Mouse (Mus musculus): ENCODE measurements around the gene 1700030K09Rik. TPM values are rescaled to one million over a fixed set of nuclear protein-coding genes. Genes with fewer than 3 reads are reported as not detected.

1700030K09Rik gene
- polyA plus RNA-seq, 1 experiment, result 6.8 TPM

DNA sequence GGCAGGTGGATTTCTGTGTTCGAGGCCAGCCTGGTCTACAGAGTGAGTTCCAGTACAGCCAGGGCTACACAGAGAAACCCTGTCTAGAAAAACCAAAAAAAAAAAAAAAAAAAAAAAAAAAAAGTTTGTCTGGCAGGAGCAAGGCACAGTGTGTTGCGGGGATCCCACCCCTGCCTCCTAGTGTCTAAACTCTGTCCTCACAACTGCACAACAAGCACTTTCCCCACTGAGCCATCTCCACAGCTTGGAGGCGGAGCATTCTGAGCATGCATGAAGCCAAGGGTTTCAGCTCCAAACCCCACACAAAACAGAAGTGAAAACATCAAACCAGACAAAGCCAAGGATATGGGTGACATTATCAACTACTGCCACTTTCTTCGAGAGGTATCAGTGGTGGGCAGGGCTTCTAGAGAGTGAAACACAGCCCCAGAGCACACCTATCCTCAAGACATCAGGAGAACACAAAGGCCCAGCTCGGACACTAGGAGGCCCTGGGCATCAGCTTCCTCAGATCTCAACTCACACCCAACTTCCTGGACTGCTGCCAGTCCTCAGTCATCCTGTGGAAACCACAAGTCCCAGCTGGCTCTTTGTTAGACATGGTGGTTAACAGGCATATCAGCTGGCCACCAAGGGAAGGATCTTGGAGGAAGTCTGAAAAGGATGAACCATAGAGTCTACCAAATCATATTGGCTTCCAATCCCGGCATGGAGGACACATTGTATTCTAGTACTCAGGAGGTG lies 41.9 kb downstream of the 1700030K09Rik start:
- H3K27ac ChIP-seq (ENCODE audit: insufficient read depth, low read depth, low read length), result no peak overlapping the region
- TF ChIP-seq POLR2A (IDR thresholded peaks at IDR 0.05; ENCODE audit: low read depth, low read length), result no peak
- TF ChIP-seq CTCF (conservative IDR thresholded peaks at IDR 0.05; ENCODE audit: insufficient read depth, insufficient read length, low read depth, low read length), result 0 out of 2 replicates have a peak, but pooled peaks have one; percentile 19
- 72% methylated on average over 6 of the region's 6 CpGs for WGBS
- H3K4me1 ChIP-seq (ENCODE audit: control insufficient read depth, insufficient read depth, low read length), result no peaks in the 10 kb centered on the region
- DNase-seq, result peak; percentile 52
- no peaks in the 10 kb centered on the region for H3K27me3 ChIP-seq (replicated peaks; ENCODE audit: control insufficient read depth, insufficient read depth, low read length)
- H3K4me3 ChIP-seq (ENCODE audit: insufficient read depth, low read depth, low read length), result no peak overlapping the region
- H3K36me3 ChIP-seq (ENCODE audit: control insufficient read depth, insufficient read depth, low read length), result no peaks in the 10 kb centered on the region

DNA sequence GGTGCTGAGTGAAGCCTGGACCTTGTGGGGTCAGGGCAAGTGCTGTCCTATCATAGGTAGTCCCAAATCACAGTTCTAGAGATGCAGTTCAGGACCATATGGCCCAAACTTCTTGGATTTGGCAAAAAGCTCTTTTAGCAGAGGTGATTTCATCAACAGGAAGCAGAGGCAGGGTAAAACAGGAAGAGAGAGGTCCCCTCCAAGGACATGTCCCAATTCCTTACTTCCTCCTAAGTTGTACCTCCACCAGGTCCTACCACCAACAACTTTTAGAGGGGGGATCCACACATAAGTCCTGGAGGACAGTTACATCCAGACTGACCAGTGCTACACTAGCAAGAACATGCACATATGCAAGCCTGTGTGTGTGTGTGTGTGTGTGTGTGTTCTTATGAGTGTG lies 43.3 kb downstream of the 1700030K09Rik start:
- no peaks in the 10 kb centered on the region for H3K36me3 ChIP-seq (ENCODE audit: control insufficient read depth, insufficient read depth, low read length)

DNA sequence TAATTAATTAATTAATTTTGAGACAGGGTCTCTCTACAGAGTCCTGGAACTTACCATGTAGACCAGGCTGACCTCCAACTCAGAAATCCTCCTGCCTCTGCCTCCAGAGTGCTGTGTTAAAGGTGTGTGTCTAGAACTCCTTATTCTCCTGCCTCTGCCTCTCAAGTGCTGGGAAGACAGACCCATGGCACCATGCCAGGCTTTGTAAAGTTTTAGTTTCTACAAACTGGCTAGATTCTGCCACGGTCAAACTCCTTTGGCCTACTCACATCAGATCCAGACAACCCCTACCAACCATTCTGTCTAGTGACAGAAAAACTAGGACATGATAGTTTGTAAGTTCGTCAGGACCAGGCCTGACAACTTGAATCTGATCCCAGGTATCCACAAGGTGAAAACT lies 47.3 kb downstream of the 1700030K09Rik start:
- no peaks in the 10 kb centered on the region for H3K36me3 ChIP-seq (ENCODE audit: control insufficient read depth, insufficient read depth, low read length)
- no peak overlapping the region for H3K4me3 ChIP-seq (ENCODE audit: insufficient read depth, low read depth, low read length)
- WGBS, result 54% methylated on average over 2 of the region's 2 CpGs
- no peak for DNase-seq
- no peak overlapping the region for H3K27ac ChIP-seq (ENCODE audit: insufficient read depth, low read depth, low read length)
- H3K4me1 ChIP-seq (ENCODE audit: control insufficient read depth, insufficient read depth, low read length), result peaks cover 11% of the 10 kb centered on the region
- H3K27me3 ChIP-seq (replicated peaks; ENCODE audit: control insufficient read depth, insufficient read depth, low read length), result no peaks in the 10 kb centered on the region
- TF ChIP-seq POLR2A (IDR thresholded peaks at IDR 0.05; ENCODE audit: low read depth, low read length), result no peak
- TF ChIP-seq CTCF (conservative IDR thresholded peaks at IDR 0.05; ENCODE audit: insufficient read depth, insufficient read length, low read depth, low read length), result no peak

More for the DNA sequence above, 43.3 kb downstream of the 1700030K09Rik start:
- no peak overlapping the region for H3K27ac ChIP-seq (ENCODE audit: insufficient read depth, low read depth, low read length)
- H3K4me1 ChIP-seq (ENCODE audit: control insufficient read depth, insufficient read depth, low read length), result peaks cover 7% of the 10 kb centered on the region
- TF ChIP-seq POLR2A (IDR thresholded peaks at IDR 0.05; ENCODE audit: low read depth, low read length) (no peak), CTCF (conservative IDR thresholded peaks at IDR 0.05; ENCODE audit: insufficient read depth, insufficient read length, low read depth, low read length) (no peak)
- no peak overlapping the region for H3K4me3 ChIP-seq (ENCODE audit: insufficient read depth, low read depth, low read length)
- DNase-seq, result no peak
- no peaks in the 10 kb centered on the region for H3K27me3 ChIP-seq (replicated peaks; ENCODE audit: control insufficient read depth, insufficient read depth, low read length)

DNA sequence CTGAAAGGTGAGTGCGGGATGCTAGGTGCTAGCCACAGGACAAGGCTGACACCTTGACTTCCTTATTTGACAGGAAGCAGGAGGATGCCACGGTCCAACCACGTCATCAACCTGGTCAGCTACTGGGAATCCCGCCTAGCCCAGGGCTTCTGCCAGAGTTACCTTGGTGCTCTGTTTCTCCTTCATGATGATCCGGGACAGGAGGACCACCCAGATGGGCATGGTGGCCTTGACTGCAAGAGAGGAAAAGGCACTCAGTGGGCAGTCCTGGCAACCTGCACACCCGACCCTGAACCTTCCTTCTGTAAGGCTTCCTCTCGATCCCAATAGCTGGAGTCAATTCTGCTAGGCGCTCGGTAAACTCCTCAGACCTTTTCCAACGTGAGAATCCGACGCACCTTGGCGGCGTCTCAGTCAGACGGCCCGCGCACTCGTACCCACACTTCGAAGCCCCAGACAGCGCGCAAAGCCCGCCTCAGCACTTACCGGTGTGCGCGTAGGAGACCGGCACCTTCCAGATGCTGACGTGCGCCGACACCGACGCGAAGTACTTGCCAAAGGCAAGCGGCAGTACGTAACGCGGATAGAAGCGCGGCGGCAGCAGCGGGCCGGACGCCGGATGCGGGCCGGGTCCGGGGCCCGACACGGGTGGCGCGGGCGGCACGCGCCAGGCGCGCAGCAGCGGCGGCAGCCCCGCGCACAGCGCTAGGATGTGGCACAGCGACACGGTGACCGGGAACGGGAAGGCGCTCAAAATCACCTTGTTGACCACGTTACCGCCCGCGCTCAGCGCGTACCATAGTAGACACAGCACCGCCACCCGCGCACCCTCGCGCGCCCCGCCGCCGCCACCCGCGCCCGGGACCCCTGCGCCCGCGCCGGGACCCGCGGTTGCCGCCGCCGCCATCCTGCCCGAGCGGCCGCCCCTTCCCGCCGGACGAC lies 48.3 kb downstream of the 1700030K09Rik start, which contains the start of gene Slc35e1:
TSS of gene Slc35e1 (minus strand) at position 935 of the 942 bp plus-strand sequence.
- peak within 1 kb of the TSS; percentile 94 for H3K4me3 ChIP-seq (ENCODE audit: insufficient read depth, low read depth, low read length)
- peak within 1 kb of the TSS; percentile 45 for H3K27ac ChIP-seq (ENCODE audit: insufficient read depth, low read depth, low read length)
- no peaks in the 10 kb centered on the region for H3K27me3 ChIP-seq (replicated peaks; ENCODE audit: control insufficient read depth, insufficient read depth, low read length)
- TF ChIP-seq CTCF (conservative IDR thresholded peaks at IDR 0.05; ENCODE audit: insufficient read depth, insufficient read length, low read depth, low read length) (no peak), POLR2A (IDR thresholded peaks at IDR 0.05; ENCODE audit: low read depth, low read length) (no peak)
- peak; percentile 36 for DNase-seq
- H3K4me1 ChIP-seq (ENCODE audit: control insufficient read depth, insufficient read depth, low read length), result peaks cover 11% of the 10 kb centered on the region
- H3K36me3 ChIP-seq (ENCODE audit: control insufficient read depth, insufficient read depth, low read length), result no peaks in the 10 kb centered on the region
- under 1% methylated on average over 95 of the region's 98 CpGs for WGBS

DNA sequence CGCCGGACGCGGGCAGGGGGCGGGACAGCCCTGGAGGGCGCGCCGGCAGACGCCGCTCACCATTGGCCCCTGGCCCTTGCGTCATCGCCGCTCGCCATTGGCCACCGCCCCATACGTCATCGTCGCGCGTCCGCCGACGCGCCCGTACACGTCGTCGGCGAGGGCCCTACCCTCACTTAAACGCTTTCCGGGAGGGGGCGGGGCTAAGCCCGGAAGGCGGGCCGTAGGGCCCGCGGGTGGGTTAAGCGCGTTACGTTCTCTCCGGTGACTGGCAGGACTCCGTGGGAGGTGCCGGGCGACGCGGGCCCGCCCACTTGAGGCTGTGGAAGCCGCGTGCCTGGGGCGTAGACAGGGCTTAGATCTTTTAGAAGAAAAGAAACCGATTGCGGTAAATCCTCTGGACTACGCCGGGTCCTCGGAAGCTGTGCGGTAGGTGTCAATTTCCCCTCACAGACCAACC lies 49.0 kb downstream of the 1700030K09Rik start:
- TF ChIP-seq CTCF (conservative IDR thresholded peaks at IDR 0.05; ENCODE audit: insufficient read depth, insufficient read length, low read depth, low read length) (no peak), POLR2A (IDR thresholded peaks at IDR 0.05; ENCODE audit: low read depth, low read length) (no peak)
- WGBS, result under 1% methylated on average over 56 of the region's 56 CpGs
- H3K4me3 ChIP-seq (ENCODE audit: insufficient read depth, low read depth, low read length), result peak overlapping the region; percentile 94
- peaks cover 11% of the 10 kb centered on the region for H3K4me1 ChIP-seq (ENCODE audit: control insufficient read depth, insufficient read depth, low read length)
- peak; percentile 100 for DNase-seq
- H3K27ac ChIP-seq (ENCODE audit: insufficient read depth, low read depth, low read length), result peak overlapping the region; percentile 43
- no peaks in the 10 kb centered on the region for H3K27me3 ChIP-seq (replicated peaks; ENCODE audit: control insufficient read depth, insufficient read depth, low read length)
- H3K36me3 ChIP-seq (ENCODE audit: control insufficient read depth, insufficient read depth, low read length), result no peaks in the 10 kb centered on the region

DNA sequence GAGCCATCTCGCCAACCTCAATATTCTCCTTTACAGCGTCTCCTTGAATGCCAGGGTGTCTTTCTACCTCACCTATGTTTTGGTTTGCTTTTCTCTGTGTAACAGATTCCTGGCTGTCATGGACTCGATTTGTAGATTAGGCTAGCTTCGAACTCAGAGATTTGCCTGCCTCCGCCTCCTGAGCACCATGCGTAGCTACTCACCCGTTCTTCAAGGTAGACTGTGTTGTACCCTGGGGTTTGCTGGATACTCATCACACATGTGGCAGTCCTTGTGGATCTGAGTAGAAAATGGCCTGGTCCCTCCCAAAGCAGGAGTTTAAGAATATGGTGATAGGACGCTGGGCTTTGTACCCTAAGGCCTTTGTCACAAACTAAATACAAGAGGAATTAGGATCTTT lies 49.7 kb downstream of the 1700030K09Rik start:
- Histone ChIP-seq H3K27ac (ENCODE audit: insufficient read depth, low read depth, low read length) (no peak overlapping the region), H3K27me3 (replicated peaks; ENCODE audit: control insufficient read depth, insufficient read depth, low read length) (no peaks in the 10 kb centered on the region), H3K4me3 (ENCODE audit: insufficient read depth, low read depth, low read length) (peak overlapping the region; percentile 71), H3K4me1 (ENCODE audit: control insufficient read depth, insufficient read depth, low read length) (peaks cover 11% of the 10 kb centered on the region), H3K36me3 (ENCODE audit: control insufficient read depth, insufficient read depth, low read length) (no peaks in the 10 kb centered on the region)
- TF ChIP-seq CTCF (conservative IDR thresholded peaks at IDR 0.05; ENCODE audit: insufficient read depth, insufficient read length, low read depth, low read length), result no peak
- TF ChIP-seq POLR2A (IDR thresholded peaks at IDR 0.05; ENCODE audit: low read depth, low read length), result no peak
- 9% methylated on average over 8 of the region's 8 CpGs for WGBS
- no peak for DNase-seq
